Mouse (Mus musculus): ENCODE data around the gene Cfap97d2.
A peak's percentile ranks its signal among the peaks of the same experiment; 100 is the strongest.

The Cfap97d2 gene

GRCm38 (mm10) chr8:13705668-13706067, at the start of gene Cfap97d2:
TSS of gene Cfap97d2 (plus strand) at chr8:13705889.
- DNase-seq: peak; percentile 86 to 91

DNA sequence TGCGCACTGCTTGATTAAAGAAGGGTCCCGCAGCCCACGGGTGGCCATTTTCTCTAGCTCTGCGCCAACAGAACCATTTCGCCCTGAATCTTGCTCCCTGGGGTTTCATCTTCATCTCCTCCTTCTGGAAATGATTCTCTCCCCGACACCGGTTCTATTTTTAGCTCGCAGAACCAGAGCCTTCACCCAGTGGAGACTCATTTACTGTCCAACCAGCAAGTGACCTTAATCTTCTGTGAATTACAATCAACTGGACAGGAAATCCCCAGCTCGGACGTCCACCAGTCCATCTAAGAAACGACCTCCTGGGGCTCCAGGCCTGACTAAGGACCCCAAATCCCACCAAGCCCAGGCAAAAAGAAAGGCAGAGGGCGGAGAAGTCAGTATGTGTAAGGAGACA, 48.2 kb upstream of the Cfap97d2 start:
- no peak for DNase-seq

DNA sequence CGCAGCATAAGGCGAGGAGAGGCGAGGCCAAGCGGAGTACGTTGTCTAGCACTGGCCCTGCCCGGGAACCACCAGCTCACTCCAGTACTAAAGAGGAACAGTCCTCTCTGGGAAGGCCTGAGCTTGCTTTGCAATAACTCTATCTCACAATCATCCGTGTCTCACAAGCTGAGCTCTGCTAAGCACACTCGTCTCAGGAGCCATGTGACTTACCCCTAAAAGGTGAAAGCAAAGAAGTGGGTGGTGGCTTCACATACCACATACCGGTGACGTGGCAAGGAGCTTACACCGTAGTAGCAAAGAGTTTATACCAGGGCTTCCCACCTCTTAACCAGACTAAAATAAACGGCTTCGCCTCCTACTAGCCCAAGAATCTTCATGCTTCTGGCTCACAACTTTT, 45.4 kb upstream of the Cfap97d2 start:
- DNase-seq: no peak

DNA sequence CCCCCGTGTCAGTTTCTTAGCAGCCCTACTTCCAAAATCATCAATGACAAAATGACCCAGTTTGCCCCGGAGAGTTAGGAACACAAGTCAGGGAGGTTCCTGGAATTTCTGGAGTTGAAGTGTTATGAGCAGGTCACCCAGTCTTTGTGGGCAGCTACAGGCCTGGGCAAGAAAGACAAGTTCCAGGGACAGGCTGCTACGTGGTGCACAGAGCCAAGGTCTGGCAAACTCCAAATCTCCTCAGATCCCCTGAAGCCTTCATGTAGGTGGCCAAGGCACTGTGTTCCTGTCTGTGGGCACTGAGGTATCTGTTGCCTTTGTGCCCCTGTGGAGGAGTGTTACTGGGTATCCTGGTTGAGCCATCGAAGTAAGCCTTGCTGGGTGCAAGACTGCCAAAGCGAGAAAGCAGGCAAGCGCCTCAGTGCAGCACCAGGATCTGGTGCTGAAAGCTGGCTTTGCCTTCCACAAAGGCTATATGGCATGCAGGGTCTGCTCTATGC, 40.9 kb upstream of the Cfap97d2 start:
- DNase-seq: no peak

DNA sequence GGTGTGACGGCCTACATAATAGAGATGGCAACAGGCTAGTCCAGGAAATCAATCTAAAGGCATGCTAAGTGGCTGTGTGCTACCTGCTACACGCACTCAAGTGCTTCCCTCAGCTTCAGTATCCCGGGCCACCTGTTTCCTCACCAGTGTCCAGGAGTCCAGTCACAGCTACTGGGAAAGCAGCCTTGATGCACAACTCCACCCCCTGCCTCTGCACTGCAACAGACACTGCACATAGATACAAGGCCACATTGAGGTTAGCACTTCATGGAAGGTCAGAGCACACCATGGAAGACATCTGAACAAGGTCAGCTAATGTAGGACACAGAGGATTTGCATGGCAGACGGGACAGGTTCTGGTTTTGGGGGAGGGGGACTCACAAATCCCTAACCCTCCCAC, 40.2 kb upstream of the Cfap97d2 start:
- DNase-seq: no peak

GRCm38 (mm10) chr8:13665944-13666343, 39.7 kb upstream of the Cfap97d2 start:
- DNase-seq: no peak

DNA sequence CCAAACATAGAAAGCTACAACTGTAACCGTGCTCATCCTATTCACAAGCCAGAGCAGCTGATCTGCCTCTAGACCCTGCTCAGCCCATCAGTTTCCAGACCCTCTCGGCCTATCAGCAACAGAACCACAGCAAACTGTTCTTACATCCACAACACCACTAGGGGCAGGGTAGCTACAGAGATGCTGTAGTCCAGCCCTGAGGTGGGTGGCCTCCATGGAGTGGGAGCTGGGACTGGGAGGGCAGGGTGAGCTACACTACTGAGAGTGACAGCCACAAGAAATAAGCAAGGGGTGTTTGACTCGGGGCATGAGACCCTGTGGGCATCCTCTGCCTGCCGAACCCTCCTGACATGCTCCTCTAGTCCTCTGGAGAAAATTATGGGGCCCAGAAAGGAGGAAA, 37.8 kb upstream of the Cfap97d2 start:
- DNase-seq: peak; percentile 62 to 71

GRCm38 (mm10) chr8:13668367-13668766, 37.3 kb upstream of the Cfap97d2 start:
- peak in 1 of 2 experiments; percentile 44 for DNase-seq

GRCm38 (mm10) chr8:13670011-13670471, 35.6 kb upstream of the Cfap97d2 start:
- DNase-seq: peak; percentile 81 to 88

- peak in 1 of 2 experiments; percentile 10 for DNase-seq
These were observed 34.3 kb upstream of the Cfap97d2 start for GRCm38 (mm10) chr8:13671246-13672003.

- DNase-seq: peak; percentile 62 to 67
These were observed 32.5 kb upstream of the Cfap97d2 start for GRCm38 (mm10) chr8:13673215-13673614.

- peak in 1 of 2 experiments; percentile 38 for DNase-seq
These were observed 31.2 kb upstream of the Cfap97d2 start for GRCm38 (mm10) chr8:13674294-13675010.

- no peak for DNase-seq
These were observed 30.6 kb upstream of the Cfap97d2 start for GRCm38 (mm10) chr8:13675121-13675520.

GRCm38 (mm10) chr8:13675524-13675923, 30.2 kb upstream of the Cfap97d2 start:
- DNase-seq: peak; percentile 36 to 54

- peak; percentile 85 to 90 for DNase-seq
These were observed 29.4 kb upstream of the Cfap97d2 start for GRCm38 (mm10) chr8:13676302-13676700.

DNA sequence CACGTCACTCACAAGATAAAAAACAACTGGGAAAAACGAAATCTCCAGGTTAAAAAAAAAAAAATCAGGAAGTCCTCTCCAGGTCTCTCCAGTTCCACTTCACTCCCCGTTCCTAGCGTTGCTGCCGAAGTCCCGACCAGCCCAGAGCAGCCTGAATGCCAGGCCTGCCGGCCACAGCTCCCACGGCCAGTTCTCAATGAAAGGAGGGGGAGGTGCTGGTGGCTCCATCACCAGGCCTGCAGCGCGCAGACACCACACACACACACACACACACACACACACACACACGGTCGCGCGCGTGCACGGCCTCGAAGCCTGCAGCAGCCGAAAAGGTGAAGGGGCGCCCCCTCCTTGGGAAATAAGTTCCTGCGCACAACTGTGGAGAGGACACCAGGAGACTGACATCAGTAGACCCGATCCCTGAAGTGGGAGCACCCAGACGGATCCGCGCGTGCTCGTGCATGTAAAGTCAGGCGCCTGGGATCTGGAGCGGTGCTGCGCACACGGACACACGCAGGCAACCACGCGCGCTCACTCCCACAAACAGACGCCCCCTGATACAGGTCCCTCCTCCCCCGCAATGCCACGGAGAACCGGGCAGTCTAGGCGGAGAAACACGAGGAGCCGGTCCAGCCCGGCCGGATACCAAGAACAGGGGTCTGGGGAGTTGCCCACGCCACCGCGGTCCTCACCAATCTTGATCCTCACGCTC, 28.8 kb upstream of the Cfap97d2 start:
- DNase-seq: peak; percentile 86 to 87

- DNase-seq: peak; percentile 98 to 99
These were observed 28.2 kb upstream of the Cfap97d2 start, which contains the start of gene Rasa3 for GRCm38 (mm10) chr8:13677413-13677883. TSS of gene Rasa3 (minus strand) at chr8:13677603.

- peak; percentile 48 to 50 for DNase-seq
These were observed 27.5 kb upstream of the Cfap97d2 start for GRCm38 (mm10) chr8:13678182-13678581.

- DNase-seq: no peak
These were observed 21.6 kb upstream of the Cfap97d2 start for GRCm38 (mm10) chr8:13684131-13684530.

DNA sequence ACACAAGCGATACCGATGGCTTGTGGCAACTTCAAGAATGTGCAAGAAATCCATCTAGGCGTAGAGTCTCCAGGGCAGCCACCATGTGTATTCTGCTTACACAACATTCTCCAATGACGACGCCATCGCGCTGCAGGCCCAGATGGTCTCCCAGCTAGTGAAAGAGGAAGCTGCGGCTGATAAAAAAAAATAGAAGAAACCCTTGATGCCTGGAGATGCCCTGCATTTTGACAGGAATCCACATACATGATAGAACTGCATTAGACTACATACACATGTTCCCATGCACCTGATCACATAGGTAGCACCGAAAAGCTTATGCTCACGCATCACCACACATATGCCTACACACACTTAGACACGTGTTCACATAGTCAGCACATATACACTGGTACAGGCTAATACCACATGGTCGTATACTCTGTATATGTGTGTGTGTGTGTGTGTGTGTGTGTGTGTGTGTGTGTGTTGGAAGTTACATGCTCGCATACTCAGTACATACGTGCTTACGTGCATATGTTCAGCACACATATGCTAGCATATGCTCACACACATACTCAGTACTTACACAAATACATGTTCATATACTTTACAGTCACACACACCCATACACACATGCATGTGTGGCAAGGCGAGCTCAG, 19.9 kb upstream of the Cfap97d2 start:
- peak; percentile 74 to 78 for DNase-seq

GRCm38 (mm10) chr8:13686426-13686825, 19.3 kb upstream of the Cfap97d2 start:
- no peak for DNase-seq

DNA sequence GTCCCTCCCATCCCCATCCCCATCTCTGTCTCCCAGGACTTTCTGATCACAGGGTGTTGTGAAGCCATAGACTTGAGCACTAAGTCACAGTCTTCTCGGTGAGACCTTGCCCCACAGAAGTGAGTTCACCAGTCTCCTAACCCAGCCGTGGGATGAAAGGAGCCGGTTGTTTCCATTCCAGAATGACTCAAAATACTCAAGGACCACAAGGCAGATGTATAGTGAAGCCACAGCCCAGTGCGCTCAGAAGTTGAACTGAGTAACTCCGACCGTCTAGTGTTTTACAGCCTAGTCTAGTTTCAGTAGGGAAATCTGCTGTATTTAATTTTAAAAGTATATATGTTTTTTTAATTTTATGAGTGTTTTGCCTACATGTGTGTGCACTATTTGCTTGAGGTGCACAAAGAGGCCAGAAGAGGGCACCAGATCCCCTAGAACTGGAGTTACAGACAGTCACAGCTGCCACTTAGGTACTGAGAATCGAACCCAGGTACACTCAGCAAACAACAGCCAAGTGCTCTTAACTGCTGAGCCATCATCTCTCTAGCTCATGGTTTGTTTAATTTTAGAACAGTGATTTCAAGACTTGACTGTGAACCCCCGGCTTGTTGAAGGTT, 18.5 kb upstream of the Cfap97d2 start:
- DNase-seq: no peak

Data from cerebellum, postnatal 10 days (tissue).